In the genomic region with DNA sequence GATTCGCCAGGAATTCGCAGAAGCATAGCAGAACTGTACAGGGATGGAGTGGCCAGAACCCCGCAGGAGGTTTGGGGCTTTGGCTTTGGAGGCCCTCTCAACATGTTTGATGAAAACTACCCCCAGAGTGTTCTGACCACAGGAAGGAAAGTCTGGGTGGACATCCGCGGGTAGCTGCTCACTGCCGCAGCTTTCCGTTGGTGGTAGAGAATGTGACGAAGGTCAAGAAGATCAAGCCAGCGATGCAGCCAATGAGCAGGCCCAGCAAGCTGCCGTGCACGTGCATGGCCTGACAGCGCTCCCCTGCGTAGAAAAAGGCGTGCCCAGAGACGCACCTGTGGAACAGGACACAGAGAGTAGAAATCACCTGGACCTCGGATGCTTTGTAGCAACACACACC, we compare ENCODE assay signal across 25 mouse cellular contexts. TPM values are rescaled to one million over a fixed set of nuclear protein-coding genes. Genes with fewer than 3 reads are reported as not detected.
DNase-seq lines count a peak whose midpoint lies in the region; ATAC-seq and TF ChIP-seq lines count a peak whose summit lies in the region.
"Had no signal": no experiment of that assay in that cellular context is flagged by ENCODE, and none has a peak within 500 bp of the region (broad histone marks: within the 10 kb centered on the region; RNA-seq: fewer than 3 reads in every experiment).

No protein-coding gene starts in this region.

- peaks cover 3% of the 10 kb centered on the region for H3K4me1 ChIP-seq in testis, adult 2 months (ENCODE audit: control insufficient read depth, insufficient read depth, low read length)
- H3K4me1 ChIP-seq in hindbrain, embryonic 12.5 days: no peaks in the 10 kb centered on the region

- peak; percentile 75; the same call in 1 of the 2 replicates for TF ChIP-seq POLR2A in testis, adult 2 months (IDR thresholded peaks at IDR 0.05; ENCODE audit: control insufficient read depth, low read depth, low read length)

- peak overlapping the region; percentile 33; the same call in 1 of the 2 replicates for H3K27ac ChIP-seq in testis, adult 2 months (ENCODE audit: control insufficient read depth, insufficient read depth, low read depth, low read length)
- no peak overlapping the region for H3K27ac ChIP-seq in hindbrain, embryonic 12.5 days

- 94% methylated on average over 16 of the region's 16 CpGs for WGBS in hindbrain, embryonic 12.5 days

- peak overlapping the region; percentile 37 for H3K4me3 ChIP-seq in testis, adult 2 months (ENCODE audit: control insufficient read depth, low read depth, low read length)
- H3K4me3 ChIP-seq in hindbrain, embryonic 12.5 days: no peak overlapping the region

- no peaks in the 10 kb centered on the region for H3K27me3 ChIP-seq in testis, adult 2 months (ENCODE audit: control insufficient read depth, insufficient read depth, low read length)
- H3K27me3 ChIP-seq in hindbrain, embryonic 12.5 days: no peaks in the 10 kb centered on the region
- H3K27me3 ChIP-seq: CH12.LX, Patski had no signal

- intact Hi-C loops in heart, postnatal 36 days (cut with DNase I): no loop called here

- H3K9me3 ChIP-seq in hindbrain, embryonic 12.5 days (replicated peaks): no peaks in the 10 kb centered on the region

- no peak overlapping the region for H3K9ac ChIP-seq in hindbrain, embryonic 12.5 days

- TF ChIP-seq CTCF in testis, adult 2 months (IDR thresholded peaks at IDR 0.05; ENCODE audit: control insufficient read depth, insufficient read depth, insufficient replicate concordance, low read depth, low read length): no peak

- no peak for ATAC-seq in hindbrain, embryonic 12.5 days (ENCODE audit: low FRiP score)
- ATAC-seq: activated CD4-positive, CD25-positive, alpha-beta regulatory T cell, adult 4 months; CD4-positive, CD25-positive, alpha-beta regulatory T cell, adult 4 months; Patski had no signal

- H3K4me2 ChIP-seq in hindbrain, embryonic 12.5 days (replicated peaks): no peak overlapping the region

- H3K36me3 ChIP-seq in testis, adult 2 months (ENCODE audit: control insufficient read depth, insufficient read depth, low read length): no peaks in the 10 kb centered on the region
- H3K36me3 ChIP-seq in hindbrain, embryonic 12.5 days: no peaks in the 10 kb centered on the region
- H3K36me3 ChIP-seq: G1E had no signal

- peak; percentile 82 for DNase-seq in heart, adult 11 months
- DNase-seq in heart, postnatal 36 days: no peak
- no peak for DNase-seq in testis, postnatal 14 days (ENCODE audit: low spot score)
- peak; percentile 59 for DNase-seq in 416B (ENCODE audit: low read depth)
- DNase-seq: adrenal gland, adult 2 months; adrenal gland, adult 8-10 months; adrenal gland, postnatal 10 days; adrenal gland, postnatal 14 days; adrenal gland, postnatal 25 days; adrenal gland, postnatal 36 days; B cell, adult 2 months; cerebellum, adult 11 months; cerebellum, adult 11-12 months; cerebellum, adult 18-20 months; cerebellum, adult 2 months had no signal

RNA-seq across cellular contexts. Expression of a gene that starts 27.8 kb away (rescaled TPM):
- not detected for total RNA-seq in heart, postnatal 36 days (2021)
- polyA plus RNA-seq in testis, adult 2 months (2012; rRNA removed): 0.14 and 0.53 TPM in 2 replicates
- polyA plus RNA-seq in hindbrain, embryonic 12.5 days (2016; fragmentation: Nextera tagmentation; extraction: Ambion mirVana): not detected in 2 replicates
- total RNA-seq: adrenal gland, adult 8-10 months; adrenal gland, postnatal 14 days; adrenal gland, postnatal 25 days; adrenal gland, postnatal 36 days; CH12.LX; ES-E14; G1E; MEL had no signal
- polyA plus RNA-seq: activated CD4-positive, CD25-positive, alpha-beta regulatory T cell, adult 4 months; adrenal gland, adult 2 months; C2C12; CD4-positive, CD25-positive, alpha-beta regulatory T cell, adult 4 months; cerebellum, adult 2 months; G1E had no signal

Comparison
In these comparisons a context has a peak if more than half of its experiments do, and no peak if none do; other contexts are left out.
1. DNase-seq: peak in heart, adult 11 months (single experiment) and 416B (single experiment); none in heart, postnatal 36 days (0 of 2) and testis, postnatal 14 days (single experiment).